Mouse (Mus musculus) myocyte (in vitro differentiated cells): Measurements from ENCODE around the gene Hsf2bp. TPM values are rescaled to one million over a fixed set of nuclear protein-coding genes. Genes with fewer than 3 reads are reported as not detected.

Experiments
- H3K27me3 ChIP-seq: one replicate; pipeline ENCODE4 v1.6.1; 2011; ENCODE audit not compliant: control insufficient read depth, insufficient read depth, insufficient read length
- H3K36me3 ChIP-seq: one replicate; pipeline ENCODE4 v1.6.1; 2011; ENCODE audit not compliant: control insufficient read depth, insufficient read depth
- H3K4me2 ChIP-seq: one replicate; pipeline ENCODE4 v1.6.1; 2011; ENCODE audit warnings: low read depth, control low read depth
- H3K4me3 ChIP-seq: one replicate; pipeline ENCODE4 v1.5.1; 2011; ENCODE audit warnings: mild to moderate bottlenecking, control low read depth, moderate library complexity
- H3K79me2 ChIP-seq: one replicate; pipeline ENCODE4 v1.6.1; 2011; ENCODE audit not compliant: control insufficient read depth, insufficient read depth
- H3ac ChIP-seq: one replicate; pipeline ENCODE4 v1.6.1; 2011; ENCODE audit not compliant: control insufficient read depth, insufficient read length
- CEBPB ChIP-seq: IDR thresholded peaks from 2 replicates; pipeline ENCODE4 v1.6.1; 2011; ENCODE audit warnings: mild to moderate bottlenecking, moderate library complexity; ENCODE audit not compliant: poor library complexity, insufficient read depth, severe bottlenecking
- E2F4 ChIP-seq: IDR thresholded peaks from one replicate; pipeline ENCODE4 v1.6.1; 2011; ENCODE audit warnings: mild to moderate bottlenecking, control low read depth, moderate library complexity; ENCODE audit not compliant: insufficient read depth
- MAX ChIP-seq: IDR thresholded peaks from one replicate; pipeline ENCODE4 v1.6.1; 2011; ENCODE audit warnings: low read depth, mild to moderate bottlenecking, control low read depth
- MYOD1 ChIP-seq, 3 experiments: IDR thresholded peaks; one replicate each; pipeline ENCODE4 v1.6.1; 2011; ENCODE audit warnings: control low read depth in 2 of 3, low read depth in 2 of 3, mild to moderate bottlenecking in 2 of 3, moderate library complexity in 1 of 3; ENCODE audit not compliant: insufficient read length in 2 of 3, control insufficient read depth in 1 of 3
- MYOG ChIP-seq, 3 experiments: IDR thresholded peaks; one replicate each; pipeline ENCODE4 v1.6.1; 2011; ENCODE audit warnings: control low read depth in 2 of 3, low read depth in 2 of 3, mild to moderate bottlenecking in 2 of 3; ENCODE audit not compliant: insufficient read length in 2 of 3, control insufficient read depth in 1 of 3, insufficient read depth in 1 of 3
- POLR2A ChIP-seq: IDR thresholded peaks from one replicate; pipeline ENCODE4 v1.6.1; 2011; ENCODE audit warnings: low read depth, mild to moderate bottlenecking, control low read depth, moderate library complexity; ENCODE audit not compliant: insufficient read length
- POLR2AphosphoS2 ChIP-seq: IDR thresholded peaks from one replicate; pipeline ENCODE4 v1.6.1; 2011; ENCODE audit warnings: low read depth, control low read depth; ENCODE audit not compliant: insufficient read length
- REST ChIP-seq: IDR thresholded peaks from one replicate; pipeline ENCODE4 v1.6.1; 2011; ENCODE audit warnings: mild to moderate bottlenecking, control low read depth, moderate library complexity; ENCODE audit not compliant: insufficient read depth, insufficient read length
- SRF ChIP-seq: IDR thresholded peaks from one replicate; pipeline ENCODE4 v1.6.1; 2011; ENCODE audit warnings: low read depth; ENCODE audit not compliant: control insufficient read depth, insufficient read length
- TCF12 ChIP-seq: IDR thresholded peaks from one replicate; pipeline ENCODE4 v1.6.1; 2011; ENCODE audit warnings: mild to moderate bottlenecking, control low read depth; ENCODE audit not compliant: poor library complexity, insufficient read depth, severe bottlenecking
- TCF3 ChIP-seq: IDR thresholded peaks from one replicate; pipeline ENCODE4 v1.6.1; 2011; ENCODE audit warnings: low read depth, control low read depth; ENCODE audit not compliant: insufficient read length
- USF1 ChIP-seq: IDR thresholded peaks from one replicate; pipeline ENCODE4 v1.6.1; 2011; ENCODE audit warnings: low read depth, mild to moderate bottlenecking, control low read depth, moderate library complexity
- polyA plus RNA-seq: library from polyadenylated mRNA; unstranded; fragments of >200 nt; fragmentation: generic; extraction: Trizol; gene quantifications from one replicate; pipeline ENCODE4 v1.2.1, GENCODE M21; 2012; ENCODE audit warnings: missing spikeins

Gene Hsf2bp
- polyA plus RNA-seq, 1 experiment, result 4.9 TPM

DNA sequence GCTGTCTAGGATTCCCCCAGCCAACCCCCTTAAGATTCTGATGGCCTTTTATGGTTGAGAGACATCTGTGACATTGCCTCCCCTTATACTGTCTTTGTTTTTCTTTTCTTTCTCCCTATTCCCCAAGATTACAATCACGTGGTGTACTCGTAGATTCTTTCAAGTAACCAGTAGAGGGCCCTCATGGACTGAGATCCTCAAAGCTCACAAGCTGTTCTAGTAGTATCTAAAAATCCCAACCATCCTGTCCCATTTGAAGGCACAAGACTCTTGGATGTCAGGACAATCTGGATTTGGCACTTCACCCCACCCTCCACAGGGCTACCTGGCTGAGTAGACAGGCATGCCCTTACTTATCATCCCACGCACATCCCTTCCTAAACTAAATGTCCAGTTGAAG is 8.5 kb downstream of the Hsf2bp start:
- no peak overlapping the region for H3K4me2 ChIP-seq
- H3K27me3 ChIP-seq, result no peaks in the 10 kb centered on the region
- no peaks in the 10 kb centered on the region for H3K79me2 ChIP-seq
- H3K4me3 ChIP-seq, result no peak overlapping the region
- no peak overlapping the region for H3ac ChIP-seq
- no peaks in the 10 kb centered on the region for H3K36me3 ChIP-seq
- TF ChIP-seq MAX (no peak), USF1 (peak; percentile 94), E2F4 (no peak)

DNA sequence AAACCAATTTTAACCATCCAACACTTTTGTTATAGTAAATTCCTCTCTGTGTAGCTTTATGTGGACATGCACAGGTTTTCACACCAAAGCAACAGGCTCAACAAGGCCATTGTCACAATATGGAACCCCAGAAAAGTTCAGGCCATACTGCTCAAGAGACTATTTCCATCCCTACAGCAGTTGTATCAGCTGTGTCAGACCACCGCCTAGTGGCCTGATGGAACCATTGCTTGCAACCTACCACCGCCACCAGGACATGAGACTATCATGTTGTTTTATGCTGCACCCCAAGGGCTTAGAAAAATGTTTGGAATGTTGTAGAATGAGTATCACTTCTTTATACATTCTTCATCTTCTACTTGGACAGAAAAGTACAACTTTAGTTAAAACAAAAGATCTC is 10.8 kb downstream of the Hsf2bp start:
- H3ac ChIP-seq, result no peak overlapping the region
- no peak for TF ChIP-seq POLR2A
- no peak for TF ChIP-seq TCF3
- no peak for TF ChIP-seq MYOD1 (IDR thresholded peaks at IDR 0.05; ENCODE audit: control insufficient read depth in 1 of 3, insufficient read length in 2 of 3, low read depth in 2 of 3)
- no peak for TF ChIP-seq SRF
- TF ChIP-seq POLR2AphosphoS2, result no peak
- TF ChIP-seq CEBPB, result no peak
- no peak for TF ChIP-seq REST
- TF ChIP-seq MAX, result no peak
- TF ChIP-seq USF1, result no peak
- TF ChIP-seq E2F4, result no peak
- TF ChIP-seq MYOG (IDR thresholded peaks at IDR 0.05; ENCODE audit: control insufficient read depth in 1 of 3, insufficient read depth in 1 of 3, insufficient read length in 2 of 3, low read depth in 2 of 3), result no peak
- no peak for TF ChIP-seq TCF12
- H3K79me2 ChIP-seq, result no peaks in the 10 kb centered on the region
- H3K4me3 ChIP-seq, result no peak overlapping the region
- H3K4me2 ChIP-seq, result no peak overlapping the region
- no peaks in the 10 kb centered on the region for H3K27me3 ChIP-seq
- H3K36me3 ChIP-seq, result no peaks in the 10 kb centered on the region

- Histone ChIP-seq H3ac (no peak overlapping the region), H3K27me3 (no peaks in the 10 kb centered on the region), H3K4me3 (no peak overlapping the region), H3K79me2 (no peaks in the 10 kb centered on the region), H3K36me3 (no peaks in the 10 kb centered on the region), H3K4me2 (no peak overlapping the region)
- TF ChIP-seq TCF12 (no peak), CEBPB (0 out of 2 replicates have a peak, but pooled peaks have one; percentile 42), MYOD1 (IDR thresholded peaks at IDR 0.05; ENCODE audit: control insufficient read depth in 1 of 3, insufficient read length in 2 of 3, low read depth in 2 of 3) (no peak), POLR2A (no peak), USF1 (no peak), E2F4 (no peak), MYOG (IDR thresholded peaks at IDR 0.05; ENCODE audit: control insufficient read depth in 1 of 3, insufficient read depth in 1 of 3, insufficient read length in 2 of 3, low read depth in 2 of 3) (no peak)
Observed at GRCm38 (mm10) chr17:32024671-32025073, 11.5 kb downstream of the Hsf2bp start.

GRCm38 (mm10) chr17:32023088-32023487 is 13.1 kb downstream of the Hsf2bp start:
- no peaks in the 10 kb centered on the region for H3K27me3 ChIP-seq
- no peak overlapping the region for H3ac ChIP-seq
- no peaks in the 10 kb centered on the region for H3K36me3 ChIP-seq
- no peak for TF ChIP-seq POLR2AphosphoS2
- TF ChIP-seq POLR2A, result no peak
- TF ChIP-seq MAX, result peak; percentile 4
- peak; percentile 58 to 91 (median 85) for TF ChIP-seq MYOD1 (IDR thresholded peaks at IDR 0.05; ENCODE audit: control insufficient read depth in 1 of 3, insufficient read length in 2 of 3, low read depth in 2 of 3)
- peak; percentile 33 for TF ChIP-seq TCF3
- TF ChIP-seq CEBPB, result 0 out of 2 replicates have a peak, but pooled peaks have one; percentile 30
- peak; percentile 52 for TF ChIP-seq TCF12
- peak; percentile 21 to 86 (median 57) for TF ChIP-seq MYOG (IDR thresholded peaks at IDR 0.05; ENCODE audit: control insufficient read depth in 1 of 3, insufficient read depth in 1 of 3, insufficient read length in 2 of 3, low read depth in 2 of 3)
- peak; percentile 42 for TF ChIP-seq SRF
- no peaks in the 10 kb centered on the region for H3K79me2 ChIP-seq
- no peak overlapping the region for H3K4me3 ChIP-seq
- H3K4me2 ChIP-seq, result peak overlapping the region; percentile 71

DNA sequence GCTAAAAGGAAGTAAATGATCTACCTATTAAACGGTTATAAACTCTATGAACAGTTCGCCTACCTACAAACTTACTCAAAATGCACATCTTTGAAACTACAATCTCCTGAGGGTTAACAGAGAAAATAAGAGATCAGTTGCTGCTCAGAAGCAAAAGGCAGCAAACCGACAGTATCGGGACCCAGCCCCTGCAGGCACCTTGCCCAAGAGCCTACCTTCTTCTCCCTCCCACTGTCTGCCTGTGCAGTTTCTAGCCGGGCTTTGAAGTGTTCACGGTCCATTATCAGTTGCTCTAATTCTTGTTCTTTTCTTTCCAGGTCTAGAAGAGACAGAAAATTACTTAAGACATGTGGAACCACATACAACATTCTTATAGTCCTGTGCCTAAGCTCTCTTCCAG is 13.6 kb downstream of the Hsf2bp start:
- Histone ChIP-seq H3K4me3 (no peak overlapping the region), H3K79me2 (no peaks in the 10 kb centered on the region), H3K4me2 (peak overlapping the region; percentile 71), H3K36me3 (no peaks in the 10 kb centered on the region), H3ac (no peak overlapping the region), H3K27me3 (no peaks in the 10 kb centered on the region)
- TF ChIP-seq TCF12 (no peak), MAX (no peak), TCF3 (no peak), REST (no peak), USF1 (no peak), POLR2AphosphoS2 (no peak), SRF (no peak), E2F4 (no peak), CEBPB (no peak), POLR2A (no peak), MYOD1 (IDR thresholded peaks at IDR 0.05; ENCODE audit: control insufficient read depth in 1 of 3, insufficient read length in 2 of 3, low read depth in 2 of 3) (no peak), MYOG (IDR thresholded peaks at IDR 0.05; ENCODE audit: control insufficient read depth in 1 of 3, insufficient read depth in 1 of 3, insufficient read length in 2 of 3, low read depth in 2 of 3) (no peak)
